Mouse (Mus musculus): ENCODE measurements at regions not wholly inside any gene's neighbourhood (a gene's known extent, or its start where the extent isn't known, plus 50 kb on each side); places are given as distances from the start of the nearest gene placed in this dataset.

- no peak for TF ChIP-seq CTCF (IDR thresholded peaks at IDR 0.05; ENCODE audit: borderline replicate concordance, control insufficient read depth, extremely low read depth, insufficient read depth, low read length, poor library complexity)
- TF ChIP-seq POLR2A (IDR thresholded peaks at IDR 0.05; ENCODE audit: control insufficient read depth, extremely low read depth, insufficient read depth, low read length, poor library complexity): no peak
- 87% methylated on average over 8 of the region's 8 CpGs for WGBS
Observed at GRCm38 (mm10) chr13:99588646-99589045, 72.3 kb upstream of the Map1b start.

GRCm38 (mm10) chr13:99583841-99584240 is 67.5 kb upstream of the Map1b start:
- no peak for DNase-seq
- 50% methylated on average over 3 of the region's 3 CpGs for WGBS
- H3K27ac ChIP-seq (ENCODE audit: control insufficient read depth, insufficient read depth, low read length): no peak overlapping the region

More at GRCm38 (mm10) chr13:99588646-99589045, 72.3 kb upstream of the Map1b start:
- Histone ChIP-seq H3K27me3 (ENCODE audit: control insufficient read depth, insufficient read depth, low read length) (no peaks in the 10 kb centered on the region), H3K27ac (ENCODE audit: control insufficient read depth, insufficient read depth, low read length) (no peak overlapping the region), H3K4me3 (ENCODE audit: control insufficient read depth, insufficient read depth, low read length) (no peak overlapping the region), H3K36me3 (ENCODE audit: control insufficient read depth, insufficient read depth, low read length) (no peaks in the 10 kb centered on the region), H3K4me1 (replicated peaks; ENCODE audit: control insufficient read depth, insufficient read depth, low read length) (no peaks in the 10 kb centered on the region)
- DNase-seq: no peak

GRCm38 (mm10) chr13:99580296-99580695 is 64.0 kb upstream of the Map1b start:
- Histone ChIP-seq H3K4me3 (ENCODE audit: control insufficient read depth, insufficient read depth, low read length) (no peak overlapping the region), H3K4me1 (replicated peaks; ENCODE audit: control insufficient read depth, insufficient read depth, low read length) (no peaks in the 10 kb centered on the region), H3K36me3 (ENCODE audit: control insufficient read depth, insufficient read depth, low read length) (no peaks in the 10 kb centered on the region), H3K27ac (ENCODE audit: control insufficient read depth, insufficient read depth, low read length) (no peak overlapping the region), H3K27me3 (ENCODE audit: control insufficient read depth, insufficient read depth, low read length) (no peaks in the 10 kb centered on the region)
- WGBS: 94% methylated on average over 5 of the region's 5 CpGs
- TF ChIP-seq CTCF (IDR thresholded peaks at IDR 0.05; ENCODE audit: borderline replicate concordance, control insufficient read depth, extremely low read depth, insufficient read depth, low read length, poor library complexity) (no peak), POLR2A (IDR thresholded peaks at IDR 0.05; ENCODE audit: control insufficient read depth, extremely low read depth, insufficient read depth, low read length, poor library complexity) (no peak)
- no peak for DNase-seq

More at GRCm38 (mm10) chr13:99583841-99584240, 67.5 kb upstream of the Map1b start:
- Histone ChIP-seq H3K4me1 (replicated peaks; ENCODE audit: control insufficient read depth, insufficient read depth, low read length) (no peaks in the 10 kb centered on the region), H3K36me3 (ENCODE audit: control insufficient read depth, insufficient read depth, low read length) (no peaks in the 10 kb centered on the region), H3K27me3 (ENCODE audit: control insufficient read depth, insufficient read depth, low read length) (no peaks in the 10 kb centered on the region), H3K4me3 (ENCODE audit: control insufficient read depth, insufficient read depth, low read length) (no peak overlapping the region)
- TF ChIP-seq POLR2A (IDR thresholded peaks at IDR 0.05; ENCODE audit: control insufficient read depth, extremely low read depth, insufficient read depth, low read length, poor library complexity): no peak
- no peak for TF ChIP-seq CTCF (IDR thresholded peaks at IDR 0.05; ENCODE audit: borderline replicate concordance, control insufficient read depth, extremely low read depth, insufficient read depth, low read length, poor library complexity)

- Histone ChIP-seq H3K27me3 (ENCODE audit: control insufficient read depth, insufficient read depth, low read length) (no peaks in the 10 kb centered on the region), H3K4me3 (ENCODE audit: control insufficient read depth, insufficient read depth, low read length) (no peak overlapping the region), H3K36me3 (ENCODE audit: control insufficient read depth, insufficient read depth, low read length) (no peaks in the 10 kb centered on the region), H3K4me1 (replicated peaks; ENCODE audit: control insufficient read depth, insufficient read depth, low read length) (no peaks in the 10 kb centered on the region), H3K27ac (ENCODE audit: control insufficient read depth, insufficient read depth, low read length) (no peak overlapping the region)
- no peak for DNase-seq
- TF ChIP-seq POLR2A (IDR thresholded peaks at IDR 0.05; ENCODE audit: control insufficient read depth, extremely low read depth, insufficient read depth, low read length, poor library complexity) (no peak), CTCF (IDR thresholded peaks at IDR 0.05; ENCODE audit: borderline replicate concordance, control insufficient read depth, extremely low read depth, insufficient read depth, low read length, poor library complexity) (no peak)
- 86% methylated on average over 8 of the region's 8 CpGs for WGBS
Observed at GRCm38 (mm10) chr13:99579596-99580175, 63.3 kb upstream of the Map1b start.

- 88% methylated on average over 4 of the region's 4 CpGs for WGBS
- TF ChIP-seq CTCF (IDR thresholded peaks at IDR 0.05; ENCODE audit: borderline replicate concordance, control insufficient read depth, extremely low read depth, insufficient read depth, low read length, poor library complexity) (no peak), POLR2A (IDR thresholded peaks at IDR 0.05; ENCODE audit: control insufficient read depth, extremely low read depth, insufficient read depth, low read length, poor library complexity) (no peak)
- Histone ChIP-seq H3K4me3 (ENCODE audit: control insufficient read depth, insufficient read depth, low read length) (no peak overlapping the region), H3K27ac (ENCODE audit: control insufficient read depth, insufficient read depth, low read length) (no peak overlapping the region), H3K27me3 (ENCODE audit: control insufficient read depth, insufficient read depth, low read length) (no peaks in the 10 kb centered on the region), H3K36me3 (ENCODE audit: control insufficient read depth, insufficient read depth, low read length) (no peaks in the 10 kb centered on the region), H3K4me1 (replicated peaks; ENCODE audit: control insufficient read depth, insufficient read depth, low read length) (no peaks in the 10 kb centered on the region)
- DNase-seq: no peak
Observed at GRCm38 (mm10) chr13:99577686-99578085, 61.3 kb upstream of the Map1b start.

- TF ChIP-seq CTCF (IDR thresholded peaks at IDR 0.05; ENCODE audit: borderline replicate concordance, control insufficient read depth, extremely low read depth, insufficient read depth, low read length, poor library complexity) (no peak), POLR2A (IDR thresholded peaks at IDR 0.05; ENCODE audit: control insufficient read depth, extremely low read depth, insufficient read depth, low read length, poor library complexity) (no peak)
- no peaks in the 10 kb centered on the region for H3K27me3 ChIP-seq (ENCODE audit: control insufficient read depth, insufficient read depth, low read length)
- H3K4me3 ChIP-seq (ENCODE audit: control insufficient read depth, insufficient read depth, low read length): no peak overlapping the region
- no peaks in the 10 kb centered on the region for H3K4me1 ChIP-seq (replicated peaks; ENCODE audit: control insufficient read depth, insufficient read depth, low read length)
- no peak overlapping the region for H3K27ac ChIP-seq (ENCODE audit: control insufficient read depth, insufficient read depth, low read length)
- no peaks in the 10 kb centered on the region for H3K36me3 ChIP-seq (ENCODE audit: control insufficient read depth, insufficient read depth, low read length)
- 78% methylated on average over 7 of the region's 7 CpGs for WGBS
- DNase-seq: no peak
Observed at GRCm38 (mm10) chr13:99573021-99573420, 56.7 kb upstream of the Map1b start.

GRCm38 (mm10) chr13:99572381-99572780 is 56.0 kb upstream of the Map1b start:
- H3K36me3 ChIP-seq (ENCODE audit: control insufficient read depth, insufficient read depth, low read length): no peaks in the 10 kb centered on the region
- no peak for DNase-seq
- H3K27me3 ChIP-seq (ENCODE audit: control insufficient read depth, insufficient read depth, low read length): no peaks in the 10 kb centered on the region
- no peaks in the 10 kb centered on the region for H3K4me1 ChIP-seq (replicated peaks; ENCODE audit: control insufficient read depth, insufficient read depth, low read length)
- TF ChIP-seq CTCF (IDR thresholded peaks at IDR 0.05; ENCODE audit: borderline replicate concordance, control insufficient read depth, extremely low read depth, insufficient read depth, low read length, poor library complexity) (no peak), POLR2A (IDR thresholded peaks at IDR 0.05; ENCODE audit: control insufficient read depth, extremely low read depth, insufficient read depth, low read length, poor library complexity) (no peak)
- no peak overlapping the region for H3K4me3 ChIP-seq (ENCODE audit: control insufficient read depth, insufficient read depth, low read length)
- no peak overlapping the region for H3K27ac ChIP-seq (ENCODE audit: control insufficient read depth, insufficient read depth, low read length)
- 91% methylated on average over 5 of the region's 5 CpGs for WGBS

All from thymus, adult 2 months (tissue).